Mouse (Mus musculus) layer of hippocampus, postnatal 25 days (tissue): ENCODE data around the gene Ralbp1. TPM values are rescaled to one million over a fixed set of nuclear protein-coding genes. Genes with fewer than 3 reads are reported as not detected.

Source experiments
- DNase-seq, 2 experiments: peaks; one replicate each; pipeline ENCODE4 v3.0.0; 2022; ENCODE audit warnings: mixed read lengths in 2 of 2, low spot score in 1 of 2; ENCODE audit errors: extremely low spot score in 1 of 2
- total RNA-seq, 2 experiments: library from RNA; stranded (reverse); gene quantifications; 2 replicates each; pipeline ENCODE4 v1.2.3; 2021

The Ralbp1 gene
- total RNA-seq, 2 experiments from 2014 or later = 47.2 to 53.5 TPM

DNA sequence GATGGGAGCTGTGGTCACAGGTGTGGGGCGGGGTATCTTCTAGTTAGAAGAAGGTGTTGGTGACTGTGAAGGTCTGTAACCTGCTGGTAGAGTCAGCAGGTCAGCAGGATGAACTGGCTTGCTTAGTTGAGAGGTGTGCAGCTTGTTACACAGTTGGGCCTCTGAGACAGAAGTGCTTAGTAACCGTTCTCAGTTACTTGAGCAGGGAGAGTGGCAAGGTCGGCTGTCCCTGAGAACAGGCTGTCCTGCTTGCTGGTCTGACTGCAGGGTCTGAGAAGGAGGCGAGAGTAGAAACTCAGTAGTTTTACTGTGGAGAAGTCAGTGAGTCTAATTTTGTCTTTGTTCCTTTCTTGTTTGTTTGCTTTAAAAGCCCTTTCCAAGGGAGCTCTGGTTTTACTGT, 79.6 kb downstream of the Ralbp1 start:
- no peak for DNase-seq

DNA sequence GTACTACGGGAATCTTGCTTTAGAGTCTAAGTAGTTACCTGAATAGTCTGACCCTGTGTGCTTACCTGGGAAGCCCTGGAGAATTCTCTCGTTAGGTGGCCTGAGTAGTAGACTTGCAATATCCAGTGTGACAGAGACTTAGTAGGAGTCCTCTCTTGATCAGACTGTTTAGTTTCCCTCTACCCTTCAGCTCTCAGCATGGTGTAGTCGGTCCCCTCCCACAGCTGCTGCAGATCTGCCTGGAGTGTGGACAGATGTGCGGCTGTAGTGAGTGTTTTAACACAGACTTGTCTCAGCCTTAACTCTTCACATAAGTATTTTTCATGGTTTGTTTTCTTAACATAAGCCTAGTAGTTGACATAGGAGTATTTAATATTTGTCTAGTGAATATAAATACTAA, 83.6 kb downstream of the Ralbp1 start:
- no peak for DNase-seq

DNA sequence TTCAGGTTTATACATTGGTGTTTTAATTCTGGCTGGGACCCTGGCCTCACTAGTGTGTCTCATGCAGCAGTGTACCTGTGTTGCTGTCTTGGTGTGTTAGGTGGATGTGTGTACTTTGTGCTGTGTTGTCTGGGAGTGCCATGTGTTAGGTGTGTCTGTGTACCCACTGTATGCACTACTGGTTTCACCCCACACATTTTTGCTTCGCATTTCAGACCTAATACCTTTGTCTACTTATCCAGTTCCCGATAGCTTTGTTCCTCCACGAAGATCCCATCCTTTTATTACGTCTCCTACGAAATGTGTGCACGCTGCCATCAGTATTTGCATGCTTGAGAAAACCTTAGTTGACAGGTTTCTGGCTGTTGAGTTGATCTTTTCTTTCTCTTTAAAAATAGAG, 85.1 kb downstream of the Ralbp1 start:
- DNase-seq = no peak

DNA sequence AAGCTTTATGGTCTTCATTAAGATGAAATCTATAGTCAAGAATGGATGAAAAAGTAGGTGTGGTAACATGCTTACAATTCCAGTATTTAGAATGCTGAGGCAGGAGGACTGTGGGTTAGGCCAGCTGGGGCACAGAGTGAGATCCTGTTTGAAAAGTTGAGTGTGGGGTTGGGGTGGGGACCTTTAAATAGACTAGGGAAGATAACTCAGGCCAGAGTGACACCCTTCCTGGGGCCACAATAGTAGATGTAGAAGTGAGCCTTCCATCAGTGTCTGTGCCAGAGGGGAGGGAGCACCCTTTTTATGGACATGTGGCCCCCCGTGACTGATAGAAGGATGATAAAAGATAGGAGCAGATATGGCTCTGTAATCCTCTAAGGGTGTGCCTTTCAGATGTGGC, 86.2 kb downstream of the Ralbp1 start:
- no peak for DNase-seq

DNA sequence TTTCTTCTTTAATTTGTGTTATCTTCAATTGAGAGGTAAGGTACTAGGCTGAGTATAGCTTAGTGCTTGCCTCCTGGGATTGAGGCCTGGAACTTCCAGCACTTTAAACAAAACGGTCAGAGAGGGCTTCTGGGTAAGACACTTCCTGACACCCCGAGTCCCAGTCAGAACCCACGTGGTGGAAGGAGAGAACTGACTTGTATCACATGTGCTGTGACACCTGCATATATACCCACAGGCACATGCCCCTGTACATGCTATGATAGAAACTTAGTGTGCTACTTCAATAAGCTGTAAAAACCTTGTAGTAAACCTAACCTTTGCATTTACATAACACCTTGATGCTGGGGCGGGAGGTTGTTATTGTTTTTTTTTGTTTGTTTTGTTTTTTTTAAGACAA, 87.2 kb downstream of the Ralbp1 start:
- DNase-seq = no peak

Other genes starting within 250 kb of the Ralbp1 start
- not detected for gene Txndc2, start 243.6 kb downstream of the Ralbp1 start, total RNA-seq
- gene Rab31, start 113.0 kb downstream of the Ralbp1 start, total RNA-seq = 10 to 100 TPM; 55.7 to 59.0 TPM
- 10 to 100 TPM; 27.3 to 34.3 TPM for gene Ppp4r1, start 103.2 kb downstream of the Ralbp1 start, total RNA-seq
- gene Twsg1, start 65.4 kb upstream of the Ralbp1 start, total RNA-seq = 10 to 100 TPM; 29.3 to 30.0 TPM
- gene Ankrd12, start 191.3 kb upstream of the Ralbp1 start, total RNA-seq = 100 to 1,000 TPM; 146 to 159 TPM
- 100 to 1,000 TPM; 248 to 262 TPM for gene Ndufv2, start 215.8 kb upstream of the Ralbp1 start, total RNA-seq
- gene Washc1, start 225.7 kb upstream of the Ralbp1 start, total RNA-seq = 10 to 100 TPM; 43.6 to 44.8 TPM
- 1 to 10 TPM; 1.2 to 2.1 TPM for gene Ddx11, start 237.7 kb upstream of the Ralbp1 start, total RNA-seq